Mouse (Mus musculus) neural tube, embryonic 11.5 days (tissue): ENCODE measurements around the gene Vash2. TPM values are rescaled to one million over a fixed set of nuclear protein-coding genes. Genes with fewer than 3 reads are reported as not detected.
A peak's percentile ranks its signal among the peaks of the same experiment; 100 is the strongest.

Experiments used
- ATAC-seq: fragments of 200-750 bp; cut with Nextera tagmentation; 2 replicates; pipeline ENCODE4 v1.8.0; 2017; ENCODE audit warnings: moderate number of reproducible peaks, mild to moderate bottlenecking, moderate TSS enrichment, moderate library complexity; ENCODE audit not compliant: insufficient read depth, low FRiP score, low TSS enrichment
- DNase-seq: peaks from one replicate; pipeline ENCODE4 v3.0.0-alpha.2; 2015; ENCODE audit warnings: low spot score
- H3K27ac ChIP-seq: fragments of 300-500 bp; sonication (generic); 2 replicates; pipeline ENCODE4 v1.5.1; 2014; ENCODE audit warnings: low read depth, mild to moderate bottlenecking, low read length
- H3K27me3 ChIP-seq: fragments of 300-500 bp; sonication (generic); 2 replicates; pipeline ENCODE4 v1.6.1; 2014; ENCODE audit warnings: mild to moderate bottlenecking, low read length, mixed read lengths; ENCODE audit not compliant: control insufficient read depth, insufficient read depth
- H3K36me3 ChIP-seq: fragments of 300-500 bp; sonication (generic); 2 replicates; pipeline ENCODE4 v1.6.1; 2014; ENCODE audit warnings: mild to moderate bottlenecking, low read length, moderate library complexity, mixed read lengths; ENCODE audit not compliant: control insufficient read depth, insufficient read depth
- H3K4me1 ChIP-seq: fragments of 300-500 bp; sonication (generic); 2 replicates; pipeline ENCODE4 v1.6.1; 2014; ENCODE audit warnings: low read length, mixed read lengths; ENCODE audit not compliant: control insufficient read depth, insufficient read depth
- H3K4me2 ChIP-seq: fragments of 300-500 bp; sonication (generic); 2 replicates; pipeline ENCODE4 v1.6.1; 2014; ENCODE audit warnings: low read depth, mild to moderate bottlenecking, moderate library complexity
- H3K4me3 ChIP-seq: fragments of 300-500 bp; sonication (generic); 2 replicates; pipeline ENCODE4 v1.5.1; 2014; ENCODE audit warnings: low read depth, low read length
- H3K9ac ChIP-seq: fragments of 300-500 bp; sonication (generic); 2 replicates; pipeline ENCODE4 v1.6.1; 2014; ENCODE audit warnings: mild to moderate bottlenecking, low read length
- H3K9me3 ChIP-seq: fragments of 300-500 bp; sonication (generic); 2 replicates; pipeline ENCODE4 v1.6.1; 2016; ENCODE audit warnings: low read length; ENCODE audit not compliant: control insufficient read depth
- WGBS: fragments of 180-500 bp; shearing (Covaris S2); extraction: QIAGEN DNeasy Blood & Tissue Kit; methylation state at CpG from one replicate; pipeline ENCODE4 v1.1.7; 2014; 5-methylcytosine and 5-hydroxymethylcytosine counted together
- polyA plus RNA-seq: library from polyadenylated mRNA; unstranded; fragments of >200 nt; fragmentation: Nextera tagmentation; extraction: Ambion mirVana; gene quantifications from 2 replicates; pipeline ENCODE4 v1.2.1, GENCODE M21; 2014

Gene Vash2
- polyA plus RNA-seq, 1 experiment from 2014 or later = 78.6 TPM

DNA sequence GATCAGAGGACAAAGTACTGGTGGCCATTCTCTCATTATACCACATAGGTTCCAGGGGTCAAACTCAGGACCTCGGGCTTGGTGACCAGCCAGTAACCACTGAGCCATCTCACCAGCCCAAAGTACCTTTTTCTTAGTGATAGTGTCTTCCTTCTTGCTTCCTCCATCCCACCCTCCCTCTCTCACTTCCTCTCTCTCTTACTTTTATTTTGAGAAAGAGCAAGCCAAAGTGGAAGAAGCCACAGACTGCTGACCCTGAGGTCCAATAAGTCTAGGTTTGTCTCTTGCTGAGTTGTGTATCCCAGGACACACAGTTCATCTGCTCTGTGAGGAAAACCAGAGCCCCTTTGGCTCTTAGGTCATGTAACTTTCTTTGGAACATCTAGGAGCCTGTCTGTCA, 1.4 kb upstream of the Vash2 start:
- no peak for DNase-seq
- Histone ChIP-seq H3K27ac (no peak overlapping the region), H3K27me3 (no peaks in the 10 kb centered on the region), H3K36me3 (no peaks in the 10 kb centered on the region), H3K9ac (no peak overlapping the region), H3K4me1 (peaks cover 7% of the 10 kb centered on the region; the same call in 1 of the 2 replicates), H3K9me3 (no peaks in the 10 kb centered on the region), H3K4me2 (no peak overlapping the region), H3K4me3 (no peak overlapping the region)
- WGBS = 95% methylated on average over 1 of the region's 1 CpGs
- ATAC-seq = no peak

DNA sequence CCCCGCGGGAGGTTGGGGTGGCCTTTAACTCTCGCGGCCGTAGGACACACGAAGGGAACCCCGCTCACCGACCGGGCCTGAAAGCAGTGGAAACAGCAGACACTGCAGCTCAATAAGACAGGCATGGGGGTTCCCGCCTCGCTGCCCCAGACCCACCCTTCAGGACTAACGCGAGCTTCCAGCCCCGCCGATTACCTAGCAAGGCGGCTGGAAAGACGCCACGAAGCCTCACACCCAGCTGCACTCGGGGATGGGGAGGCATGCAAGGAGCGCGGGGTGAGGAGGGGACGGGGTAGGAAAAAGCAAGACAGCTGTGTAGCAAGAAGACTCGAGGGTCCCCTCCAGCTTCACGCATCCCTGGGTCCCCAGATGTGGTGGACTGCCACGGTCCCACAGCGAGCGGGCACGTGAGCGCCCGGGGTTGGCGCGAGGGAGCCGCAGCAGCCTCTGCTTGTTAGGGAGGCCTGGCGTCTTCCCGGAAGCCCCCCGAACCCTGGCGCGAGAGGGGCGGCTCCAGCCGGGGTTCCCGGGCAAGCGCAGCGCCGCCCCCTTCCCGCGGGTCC, 504 bp downstream of the Vash2 start:
- no peaks in the 10 kb centered on the region for H3K36me3 ChIP-seq
- H3K4me3 ChIP-seq = peak overlapping the region; percentile 55
- under 1% methylated on average over 44 of the region's 46 CpGs for WGBS
- H3K9ac ChIP-seq = peak overlapping the region; percentile 75
- peaks cover 7% of the 10 kb centered on the region; the same call in 1 of the 2 replicates for H3K4me1 ChIP-seq
- H3K27ac ChIP-seq = peak overlapping the region; percentile 85
- ATAC-seq (peak; percentile 76), DNase-seq (peak; percentile 70)
- no peaks in the 10 kb centered on the region for H3K27me3 ChIP-seq
- no peaks in the 10 kb centered on the region for H3K9me3 ChIP-seq
- H3K4me2 ChIP-seq = peak overlapping the region; percentile 78

DNA sequence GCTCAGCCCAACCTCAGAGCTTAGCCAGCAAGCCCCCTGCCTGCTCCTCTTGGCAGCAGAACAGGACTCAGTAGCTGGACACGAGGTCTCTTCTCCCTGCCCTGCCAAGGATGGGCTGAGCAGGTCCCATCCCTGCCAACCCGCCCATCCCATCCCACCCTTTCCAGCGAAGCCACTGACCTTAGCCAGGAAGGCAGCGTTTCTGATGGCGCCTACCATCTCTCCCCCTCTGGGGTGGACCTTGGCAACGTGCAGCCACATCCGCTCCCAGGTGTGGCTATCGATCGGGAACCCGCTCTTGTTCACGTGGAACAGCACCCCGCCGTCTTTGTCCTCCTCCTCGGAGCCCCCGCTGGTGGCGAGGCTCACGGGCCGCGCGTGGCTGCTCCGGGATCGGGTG, 1.1 kb downstream of the Vash2 start:
- Histone ChIP-seq H3K9ac (peak overlapping the region; percentile 75), H3K4me3 (peak overlapping the region; percentile 55), H3K27ac (no peak overlapping the region), H3K27me3 (no peaks in the 10 kb centered on the region), H3K4me2 (peak overlapping the region; percentile 78), H3K4me1 (peaks cover 10% of the 10 kb centered on the region), H3K36me3 (peaks cover 2% of the 10 kb centered on the region; the same call in 1 of the 2 replicates), H3K9me3 (no peaks in the 10 kb centered on the region)
- under 1% methylated on average over 22 of the region's 22 CpGs for WGBS
- ATAC-seq (peak; percentile 14; the same call in 1 of the 2 replicates), DNase-seq (peak; percentile 26)

DNA sequence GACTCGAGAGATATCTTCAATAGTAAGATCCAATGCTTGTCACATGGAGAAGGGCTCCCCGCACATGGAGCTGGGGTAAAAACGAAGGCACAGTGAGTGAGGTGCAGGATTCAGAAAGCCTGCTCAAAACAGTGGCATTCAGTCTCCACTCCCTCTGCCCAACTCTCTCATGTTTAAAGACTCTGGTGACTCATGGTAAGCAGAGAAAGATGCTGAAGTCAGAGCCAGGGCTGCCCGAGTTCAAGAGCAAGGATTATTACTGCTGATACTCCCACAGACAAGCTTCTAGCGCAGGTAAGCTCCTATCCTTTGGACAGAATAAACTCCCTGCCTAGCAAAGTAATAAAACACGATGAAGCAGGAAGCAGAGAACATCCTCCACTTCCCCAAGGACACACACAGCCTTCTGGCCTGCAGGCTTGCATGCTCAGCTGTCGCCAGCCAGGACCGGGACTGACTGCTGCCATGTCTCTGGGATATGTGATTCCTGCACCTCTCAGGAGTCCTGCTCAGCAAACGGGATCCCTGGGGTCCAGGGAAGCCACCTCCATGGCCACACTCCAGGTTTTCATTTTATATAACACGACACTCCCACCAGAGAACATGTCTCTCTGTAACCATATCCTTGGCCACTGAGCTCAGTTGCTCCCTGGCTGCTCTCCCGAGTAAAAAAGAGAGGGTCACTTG, 2.1 kb downstream of the Vash2 start:
- H3K27ac ChIP-seq = no peak overlapping the region
- H3K4me1 ChIP-seq = peaks cover 12% of the 10 kb centered on the region
- ATAC-seq (no peak), DNase-seq (no peak)
- peaks cover 3% of the 10 kb centered on the region; the same call in 1 of the 2 replicates for H3K36me3 ChIP-seq
- peak overlapping the region; percentile 75 for H3K9ac ChIP-seq
- peak overlapping the region; percentile 55 for H3K4me3 ChIP-seq
- H3K4me2 ChIP-seq = peak overlapping the region; percentile 78
- 58% methylated on average over 11 of the region's 11 CpGs for WGBS
- H3K27me3 ChIP-seq = no peaks in the 10 kb centered on the region
- H3K9me3 ChIP-seq = no peaks in the 10 kb centered on the region

DNA sequence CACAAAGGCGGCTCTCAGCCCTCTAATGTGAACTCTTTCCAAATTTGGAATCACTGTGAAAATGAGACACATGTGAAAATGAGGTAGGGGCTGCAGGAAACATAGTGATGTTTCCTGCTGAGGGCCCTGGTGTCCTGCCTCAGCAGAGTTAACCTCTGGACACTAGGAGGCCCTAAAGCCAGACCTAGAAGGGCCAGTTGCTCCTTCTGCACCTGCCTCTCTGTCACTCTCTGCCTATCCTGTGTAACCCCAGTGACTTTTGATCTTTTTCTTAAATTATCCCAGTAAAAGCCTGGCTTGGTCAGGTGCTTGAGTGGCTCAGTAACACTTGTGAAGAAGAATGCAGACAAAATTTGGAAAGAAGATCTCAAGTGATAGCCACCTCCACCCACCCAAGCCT, 4.3 kb downstream of the Vash2 start:
- WGBS = 73% methylated on average over 1 of the region's 1 CpGs
- H3K27me3 ChIP-seq = no peaks in the 10 kb centered on the region
- ATAC-seq = no peak
- peaks cover 6% of the 10 kb centered on the region; the same call in 1 of the 2 replicates for H3K36me3 ChIP-seq
- no peaks in the 10 kb centered on the region for H3K9me3 ChIP-seq
- H3K4me3 ChIP-seq = no peak overlapping the region
- no peak overlapping the region for H3K9ac ChIP-seq
- no peak overlapping the region for H3K4me2 ChIP-seq
- no peak for DNase-seq
- peaks cover 12% of the 10 kb centered on the region for H3K4me1 ChIP-seq
- no peak overlapping the region for H3K27ac ChIP-seq

DNA sequence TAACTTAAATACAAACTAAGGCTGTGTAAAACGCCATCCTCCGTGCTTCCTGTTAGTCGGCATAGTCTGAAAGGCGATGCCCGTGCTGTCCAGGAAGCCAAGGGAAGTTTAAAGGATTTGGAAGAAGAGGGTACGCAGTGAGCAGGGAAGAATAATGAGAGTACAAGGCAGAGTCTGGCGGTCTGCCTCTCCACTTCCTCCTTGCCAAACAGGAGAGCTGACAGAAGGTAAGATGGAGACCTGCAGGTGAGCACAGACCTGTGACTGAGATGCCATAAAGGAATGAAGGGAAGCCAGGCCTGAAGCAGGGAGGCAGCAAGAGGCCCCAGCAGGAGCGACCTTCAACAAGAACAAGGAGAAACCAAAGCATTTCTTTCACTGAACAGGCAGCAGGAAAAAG, 4.9 kb downstream of the Vash2 start:
- H3K9ac ChIP-seq = no peak overlapping the region
- peaks cover 12% of the 10 kb centered on the region for H3K4me1 ChIP-seq
- peaks cover 11% of the 10 kb centered on the region for H3K36me3 ChIP-seq
- H3K4me3 ChIP-seq = no peak overlapping the region
- H3K27me3 ChIP-seq = no peaks in the 10 kb centered on the region
- H3K27ac ChIP-seq = no peak overlapping the region
- DNase-seq = no peak
- no peaks in the 10 kb centered on the region for H3K9me3 ChIP-seq
- no peak for ATAC-seq
- H3K4me2 ChIP-seq = no peak overlapping the region
- 94% methylated on average over 8 of the region's 8 CpGs for WGBS

DNA sequence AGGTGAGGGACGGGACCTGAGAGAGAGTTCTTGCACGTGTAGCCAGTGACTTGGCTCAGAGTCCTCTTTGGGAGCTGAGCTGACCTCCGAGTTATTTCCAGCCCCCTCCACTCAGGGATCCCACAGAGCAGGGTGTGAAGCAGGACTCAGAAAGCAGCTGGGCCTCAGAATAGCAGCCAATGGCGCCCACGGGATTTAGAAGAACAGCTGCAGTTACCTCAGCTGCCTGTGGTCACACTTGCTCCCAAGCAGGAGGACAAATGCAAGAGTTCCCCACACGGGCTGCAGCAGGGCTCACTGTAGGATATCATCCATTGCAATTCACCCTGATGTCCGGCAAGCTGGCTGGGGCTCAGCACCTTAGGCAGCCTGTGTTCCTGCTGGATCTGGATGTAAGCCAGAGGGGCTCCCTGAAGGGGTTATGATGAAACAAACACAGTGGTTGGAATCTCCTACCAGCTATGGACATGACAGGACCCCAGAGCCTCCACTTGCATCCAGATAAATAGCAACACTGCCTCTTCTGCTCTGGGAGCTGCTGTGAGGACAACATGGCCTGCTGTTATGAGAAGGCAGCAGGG, 6.4 kb downstream of the Vash2 start:
- Histone ChIP-seq H3K4me1 (peaks cover 12% of the 10 kb centered on the region), H3K9me3 (no peaks in the 10 kb centered on the region), H3K27ac (no peak overlapping the region), H3K9ac (no peak overlapping the region), H3K4me3 (no peak overlapping the region), H3K4me2 (no peak overlapping the region), H3K36me3 (peaks cover 12% of the 10 kb centered on the region), H3K27me3 (no peaks in the 10 kb centered on the region)
- 69% methylated on average over 7 of the region's 7 CpGs for WGBS
- ATAC-seq (no peak), DNase-seq (no peak)

DNA sequence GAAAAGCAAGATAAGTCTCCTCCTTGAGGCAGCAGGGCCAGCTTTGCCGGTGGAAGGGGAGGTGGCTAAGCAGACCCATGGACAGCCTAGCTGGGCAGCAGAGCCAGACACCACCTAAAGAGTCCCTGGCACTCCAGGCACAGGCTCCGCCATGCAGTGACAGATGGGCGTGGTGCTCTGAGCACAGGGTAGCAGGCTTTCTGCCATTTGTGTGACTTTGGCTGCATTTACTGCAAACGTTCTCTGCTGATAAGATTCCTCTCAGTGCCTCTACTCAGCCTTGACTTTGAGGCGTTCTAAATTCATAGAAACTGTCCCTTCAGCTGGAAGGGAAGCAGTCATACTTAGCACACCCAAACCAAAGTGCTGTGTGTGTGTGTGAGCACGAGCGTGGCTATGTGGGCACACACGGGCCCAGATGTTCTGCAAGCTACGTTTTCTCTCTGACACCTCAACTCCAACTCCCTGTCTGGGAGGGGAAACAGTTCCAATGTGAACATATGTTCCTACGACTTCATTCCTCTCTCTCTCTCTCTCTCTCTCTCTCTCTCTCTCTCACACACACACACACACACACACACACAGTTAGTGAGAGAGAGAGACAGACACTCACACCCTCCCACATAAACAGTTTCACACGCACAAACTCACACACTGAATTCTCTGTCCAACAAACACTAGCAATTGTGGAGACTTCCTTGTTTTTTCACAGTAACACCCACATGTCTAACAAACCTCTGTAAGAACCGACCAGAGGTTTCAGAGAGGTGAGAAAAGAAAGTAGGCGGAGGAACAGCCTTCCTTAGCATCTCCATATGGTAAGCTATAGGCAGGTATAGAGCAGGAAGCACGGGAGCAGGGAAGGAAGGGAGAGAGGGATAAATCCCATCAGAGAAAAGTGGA, 7.1 kb downstream of the Vash2 start:
- 85% methylated on average over 14 of the region's 14 CpGs for whole genome bisulfite sequencing
- H3K4me1 ChIP-seq = peaks cover 7% of the 10 kb centered on the region
- H3K36me3 ChIP-seq = peaks cover 12% of the 10 kb centered on the region
- no peak overlapping the region for H3K27ac ChIP-seq
- H3K9ac ChIP-seq = no peak overlapping the region
- no peak overlapping the region for H3K4me3 ChIP-seq
- DNase-seq = no peak
- ATAC-seq = no peak
- H3K9me3 ChIP-seq = no peaks in the 10 kb centered on the region
- H3K27me3 ChIP-seq = no peaks in the 10 kb centered on the region
- no peak overlapping the region for H3K4me2 ChIP-seq
